Mouse (Mus musculus): ENCODE data around the gene Tmem37.

DNA sequence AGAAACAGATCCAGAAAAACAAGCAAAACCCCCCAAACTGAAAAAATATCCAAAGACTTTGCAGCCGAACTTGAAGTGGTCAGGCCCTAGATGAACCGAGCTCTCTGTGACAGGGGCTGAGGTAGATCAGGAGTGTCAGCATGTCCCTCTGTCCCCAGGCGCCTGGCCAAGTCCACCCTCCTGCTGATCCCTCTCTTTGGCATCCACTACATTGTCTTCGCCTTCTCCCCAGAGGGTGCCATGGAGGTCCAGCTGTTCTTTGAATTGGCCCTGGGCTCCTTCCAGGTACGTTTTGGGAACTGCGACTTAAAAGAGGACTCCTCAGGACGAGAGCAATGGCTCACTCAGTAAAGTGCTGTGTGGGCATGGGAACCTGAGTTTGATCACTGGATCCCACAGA lies 17.6 kb downstream of the Tmem37 start:
- TF ChIP-seq CTCF (conservative IDR thresholded peaks at IDR 0.05; ENCODE audit: low read length): no peak
- TF ChIP-seq POU5F1 (IDR thresholded peaks at IDR 0.05; ENCODE audit: borderline replicate concordance, low read length): no peak

All from E14TG2a.4 (cell line).